Mouse (Mus musculus) stomach, embryonic 16.5 days (tissue): ENCODE measurements around the gene 1700016H13Rik. TPM values are rescaled to one million over a fixed set of nuclear protein-coding genes. Genes with fewer than 3 reads are reported as not detected.
A peak's percentile ranks its signal among the peaks of the same experiment; 100 is the strongest.

Experiments
- ATAC-seq: fragments of 200-750 bp; cut with Nextera tagmentation; 2 replicates; pipeline ENCODE4 v1.8.0; 2017; ENCODE audit warnings: moderate number of reproducible peaks, moderate TSS enrichment; ENCODE audit not compliant: insufficient read depth, low FRiP score
- H3K27ac ChIP-seq: fragments of 300-500 bp; sonication (generic); 2 replicates; pipeline ENCODE4 v1.5.1; 2014; ENCODE audit warnings: low read length
- H3K27me3 ChIP-seq: fragments of 300-500 bp; sonication (generic); 2 replicates; pipeline ENCODE4 v1.6.1; 2014; ENCODE audit warnings: low read length, control low read depth, mixed read lengths; ENCODE audit not compliant: control insufficient read depth, insufficient read depth
- H3K36me3 ChIP-seq: fragments of 300-500 bp; sonication (generic); 2 replicates; pipeline ENCODE4 v1.6.1; 2014; ENCODE audit warnings: low read length; ENCODE audit not compliant: control insufficient read depth, insufficient read depth
- H3K4me1 ChIP-seq: fragments of 300-500 bp; sonication (generic); 2 replicates; pipeline ENCODE4 v1.6.1; 2014; ENCODE audit warnings: low read length, control low read depth, mixed read lengths; ENCODE audit not compliant: control insufficient read depth, insufficient read depth
- H3K4me2 ChIP-seq: fragments of 300-500 bp; sonication (generic); 2 replicates; pipeline ENCODE4 v1.6.1; 2014; ENCODE audit warnings: low read depth, low read length, mixed read lengths
- H3K4me3 ChIP-seq: fragments of 300-500 bp; sonication (generic); replicated peaks from 2 replicates; pipeline ENCODE4 v1.5.1; 2014; ENCODE audit warnings: mild to moderate bottlenecking, low read length
- H3K9ac ChIP-seq: fragments of 300-500 bp; sonication (generic); 2 replicates; pipeline ENCODE4 v1.6.1; 2014; ENCODE audit warnings: low read length
- H3K9me3 ChIP-seq: fragments of 300-500 bp; sonication (generic); replicated peaks from 2 replicates; pipeline ENCODE4 v1.6.1; 2016; ENCODE audit warnings: low read length, control low read depth; ENCODE audit not compliant: control insufficient read depth
- WGBS: fragments of 180-500 bp; shearing (Covaris S2); extraction: QIAGEN DNeasy Blood & Tissue Kit; methylation state at CpG from one replicate; pipeline ENCODE4 v1.1.7; 2014; 5-methylcytosine and 5-hydroxymethylcytosine counted together
- polyA plus RNA-seq: library from polyadenylated mRNA; unstranded; fragments of >200 nt; fragmentation: Nextera tagmentation; extraction: Ambion mirVana; gene quantifications from 2 replicates; pipeline ENCODE4 v1.2.1, GENCODE M21; 2015

1700016H13Rik gene
- polyA plus RNA-seq, 1 experiment from 2014 or later = 0.44 TPM

GRCm38 (mm10) chr5:103654780-103655179 lies 1.0 kb downstream of the 1700016H13Rik start:
- H3K36me3 ChIP-seq = no peaks in the 10 kb centered on the region
- ATAC-seq = no peak
- peak overlapping the region; percentile 97 for H3K4me2 ChIP-seq
- 0 out of 2 replicates have a peak overlapping the region, but pooled peaks have one; percentile 56 for H3K4me3 ChIP-seq
- WGBS = 64% methylated on average over 4 of the region's 4 CpGs
- H3K27me3 ChIP-seq = no peaks in the 10 kb centered on the region
- H3K27ac ChIP-seq = no peak overlapping the region
- H3K9ac ChIP-seq = no peak overlapping the region
- no peaks in the 10 kb centered on the region for H3K9me3 ChIP-seq
- H3K4me1 ChIP-seq = no peaks in the 10 kb centered on the region; the same call in 1 of the 2 replicates

- no peak overlapping the region for H3K4me3 ChIP-seq
- no peak overlapping the region for H3K9ac ChIP-seq
- H3K4me2 ChIP-seq = no peak overlapping the region
- no peaks in the 10 kb centered on the region; the same call in 1 of the 2 replicates for H3K4me1 ChIP-seq
- WGBS = 38% methylated on average over 6 of the region's 6 CpGs
- H3K27me3 ChIP-seq = no peaks in the 10 kb centered on the region
- H3K27ac ChIP-seq = no peak overlapping the region
- ATAC-seq = no peak
- no peaks in the 10 kb centered on the region for H3K9me3 ChIP-seq
- H3K36me3 ChIP-seq = no peaks in the 10 kb centered on the region
Measured at GRCm38 (mm10) chr5:103654225-103654624, 1.6 kb downstream of the 1700016H13Rik start.

- no peak for ATAC-seq
- Histone ChIP-seq H3K4me2 (no peak overlapping the region), H3K36me3 (no peaks in the 10 kb centered on the region), H3K27ac (no peak overlapping the region), H3K9ac (no peak overlapping the region), H3K9me3 (no peaks in the 10 kb centered on the region), H3K4me1 (no peaks in the 10 kb centered on the region), H3K27me3 (no peaks in the 10 kb centered on the region), H3K4me3 (no peak overlapping the region)
- WGBS = 79% methylated on average over 3 of the region's 3 CpGs
Measured at GRCm38 (mm10) chr5:103647320-103647719, 8.5 kb downstream of the 1700016H13Rik start.

GRCm38 (mm10) chr5:103644167-103644566 lies 11.6 kb downstream of the 1700016H13Rik start:
- Histone ChIP-seq H3K4me3 (no peak overlapping the region), H3K4me1 (no peaks in the 10 kb centered on the region), H3K9ac (no peak overlapping the region), H3K27ac (no peak overlapping the region), H3K27me3 (no peaks in the 10 kb centered on the region), H3K9me3 (no peaks in the 10 kb centered on the region), H3K36me3 (no peaks in the 10 kb centered on the region), H3K4me2 (no peak overlapping the region)
- no peak for ATAC-seq
- 89% methylated on average over 1 of the region's 1 CpGs for WGBS

GRCm38 (mm10) chr5:103637162-103637561 lies 18.6 kb downstream of the 1700016H13Rik start:
- H3K9me3 ChIP-seq = no peaks in the 10 kb centered on the region
- H3K27ac ChIP-seq = no peak overlapping the region
- no peaks in the 10 kb centered on the region for H3K4me1 ChIP-seq
- H3K9ac ChIP-seq = no peak overlapping the region
- H3K4me2 ChIP-seq = no peak overlapping the region
- WGBS = 87% methylated on average over 2 of the region's 2 CpGs
- ATAC-seq = no peak
- H3K36me3 ChIP-seq = no peaks in the 10 kb centered on the region
- H3K4me3 ChIP-seq = no peak overlapping the region
- no peaks in the 10 kb centered on the region for H3K27me3 ChIP-seq

- Histone ChIP-seq H3K4me3 (no peak overlapping the region), H3K36me3 (no peaks in the 10 kb centered on the region), H3K9ac (no peak overlapping the region), H3K27me3 (no peaks in the 10 kb centered on the region), H3K4me2 (no peak overlapping the region), H3K27ac (peak overlapping the region; percentile 60; the same call in 1 of the 2 replicates), H3K9me3 (no peaks in the 10 kb centered on the region), H3K4me1 (peaks cover 9% of the 10 kb centered on the region; the same call in 1 of the 2 replicates)
- 67% methylated on average over 9 of the region's 9 CpGs for WGBS
- ATAC-seq = 0 out of 2 replicates have a peak, but pooled peaks have one; percentile 25
Measured at GRCm38 (mm10) chr5:103629854-103630580, 25.8 kb downstream of the 1700016H13Rik start.

GRCm38 (mm10) chr5:103629111-103629764 lies 26.6 kb downstream of the 1700016H13Rik start, which contains the start of gene Slc10a6:
Gene Slc10a6 (minus strand): TSS chr5:103629403.
- no peak within 1 kb of the TSS for H3K4me2 ChIP-seq
- ATAC-seq = peak; percentile 85
- H3K9me3 ChIP-seq = no peaks in the 10 kb centered on the region
- H3K4me1 ChIP-seq = peaks cover 9% of the 10 kb centered on the region; the same call in 1 of the 2 replicates
- H3K9ac ChIP-seq = no peak within 1 kb of the TSS
- no peaks in the 10 kb centered on the region for H3K27me3 ChIP-seq
- no peak within 1 kb of the TSS for H3K4me3 ChIP-seq
- H3K27ac ChIP-seq = peak within 1 kb of the TSS; percentile 60
- 44% methylated on average over 17 of the region's 17 CpGs for WGBS
- H3K36me3 ChIP-seq = no peaks in the 10 kb centered on the region

- Histone ChIP-seq H3K36me3 (no peaks in the 10 kb centered on the region), H3K27me3 (no peaks in the 10 kb centered on the region), H3K4me2 (no peak overlapping the region), H3K4me3 (no peak overlapping the region), H3K4me1 (peaks cover 9% of the 10 kb centered on the region; the same call in 1 of the 2 replicates), H3K27ac (0 out of 2 replicates have a peak overlapping the region, but pooled peaks have one; percentile 60), H3K9ac (no peak overlapping the region), H3K9me3 (no peaks in the 10 kb centered on the region)
- 80% methylated on average over 6 of the region's 6 CpGs for WGBS
- ATAC-seq = no peak
Measured at GRCm38 (mm10) chr5:103628499-103628898, 27.3 kb downstream of the 1700016H13Rik start.

GRCm38 (mm10) chr5:103624831-103625230 lies 31.0 kb downstream of the 1700016H13Rik start:
- Histone ChIP-seq H3K27me3 (no peaks in the 10 kb centered on the region), H3K36me3 (no peaks in the 10 kb centered on the region), H3K4me1 (peaks cover 11% of the 10 kb centered on the region), H3K27ac (no peak overlapping the region), H3K4me2 (no peak overlapping the region), H3K4me3 (no peak overlapping the region), H3K9ac (no peak overlapping the region), H3K9me3 (no peaks in the 10 kb centered on the region)
- 89% methylated on average over 5 of the region's 5 CpGs for WGBS
- ATAC-seq = no peak
